Mouse (Mus musculus) adrenal gland, postnatal 36 days (tissue): ENCODE results near the gene Cdhr2. TPM values are rescaled to one million over a fixed set of nuclear protein-coding genes. Genes with fewer than 3 reads are reported as not detected.

Experiments used
- total RNA-seq, 2 experiments: library from RNA; stranded (reverse); gene quantifications; 2 replicates each; pipeline ENCODE4 v1.2.3; 2021

The Cdhr2 gene
- total RNA-seq, 2 experiments from 2014 or later, result not detected

Other genes starting within 250 kb of the Cdhr2 start
- gene Thoc3, start 232.6 kb upstream of the Cdhr2 start, total RNA-seq, result 10 to 100 TPM; 43.0 to 47.3 TPM
- 10 to 100 TPM; 12.8 to 19.5 TPM for gene Simc1, start 197.7 kb upstream of the Cdhr2 start, total RNA-seq
- gene 4833439L19Rik, start 136.0 kb upstream of the Cdhr2 start, total RNA-seq, result 100 to 1,000 TPM; 152 to 182 TPM
- 10 to 100 TPM; 55.4 to 58.9 TPM for gene Arl10, start 126.4 kb upstream of the Cdhr2 start, total RNA-seq
- 10 to 100 TPM; 50.7 to 79.1 TPM for gene Nop16, start 111.4 kb upstream of the Cdhr2 start, total RNA-seq
- 100 to 1,000 TPM; 232 to 258 TPM for gene Higd2a, start 111.3 kb upstream of the Cdhr2 start, total RNA-seq
- 100 to 1,000 TPM in 1 of 2 experiments, 10 to 100 TPM in 1; 79.2 to 155 TPM for gene Cltb, start 90.1 kb upstream of the Cdhr2 start, total RNA-seq
- 10 to 100 TPM; 74.4 to 84.7 TPM for gene Faf2, start 79.7 kb upstream of the Cdhr2 start, total RNA-seq
- gene Rnf44, start 7.6 kb upstream of the Cdhr2 start, total RNA-seq, result 100 to 1,000 TPM; 107 to 120 TPM
- gene Gprin1, start 48.4 kb downstream of the Cdhr2 start, total RNA-seq, result 1 to 10 TPM; 2.9 to 3.1 TPM
- gene Sncb, start 65.1 kb downstream of the Cdhr2 start, total RNA-seq, result 1 to 10 TPM; 1.1 to 1.9 TPM
- not detected for gene Eif4e1b, start 82.5 kb downstream of the Cdhr2 start, total RNA-seq
- gene Tspan17, start 87.9 kb downstream of the Cdhr2 start, total RNA-seq, result 10 to 100 TPM; 24.0 to 33.4 TPM
- gene Unc5a, start 247.9 kb downstream of the Cdhr2 start, total RNA-seq, result 1 to 10 TPM; 6.0 to 6.4 TPM